Mouse (Mus musculus) CH12.LX (cell line): ENCODE measurements at regions not wholly inside any gene's neighbourhood (a gene's known extent, or its start where the extent isn't known, plus 50 kb on each side); places are given as distances from the start of the nearest gene placed in this dataset.

ENCODE experiments used
- CTCF ChIP-seq, 2 experiments: IDR thresholded peaks in 1 of 2; conservative IDR thresholded peaks in 1 of 2; 2 replicates each; pipeline ENCODE4 v1.5.1; 2011 to 2012; ENCODE audit warnings: low read depth in 2 of 2, low read length in 2 of 2, improper control_type of control experiment in 1 of 2, inconsistent platforms in 1 of 2, mild to moderate bottlenecking in 1 of 2, moderate library complexity in 1 of 2
- POLR2A ChIP-seq: IDR thresholded peaks from 2 replicates; pipeline ENCODE4 v1.6.1; 2011; ENCODE audit warnings: low read depth, mild to moderate bottlenecking, improper control_type of control experiment, low read length

GRCm38 (mm10) chr1:83736428-83737117, 328.6 kb upstream of the Sphkap start:
- TF ChIP-seq POLR2A (no peak), CTCF (conservative IDR thresholded peaks at IDR 0.05 in 1 of 2, IDR thresholded peaks at IDR 0.05 in 1 of 2; ENCODE audit: low read depth in 2 of 2, low read length in 2 of 2) (peak in 1 of 2 experiments; percentile 44; a peak in 3 of 4 replicates)
